Comparison of ENCODE assay signal across 8 mouse cellular contexts in the genomic region with DNA sequence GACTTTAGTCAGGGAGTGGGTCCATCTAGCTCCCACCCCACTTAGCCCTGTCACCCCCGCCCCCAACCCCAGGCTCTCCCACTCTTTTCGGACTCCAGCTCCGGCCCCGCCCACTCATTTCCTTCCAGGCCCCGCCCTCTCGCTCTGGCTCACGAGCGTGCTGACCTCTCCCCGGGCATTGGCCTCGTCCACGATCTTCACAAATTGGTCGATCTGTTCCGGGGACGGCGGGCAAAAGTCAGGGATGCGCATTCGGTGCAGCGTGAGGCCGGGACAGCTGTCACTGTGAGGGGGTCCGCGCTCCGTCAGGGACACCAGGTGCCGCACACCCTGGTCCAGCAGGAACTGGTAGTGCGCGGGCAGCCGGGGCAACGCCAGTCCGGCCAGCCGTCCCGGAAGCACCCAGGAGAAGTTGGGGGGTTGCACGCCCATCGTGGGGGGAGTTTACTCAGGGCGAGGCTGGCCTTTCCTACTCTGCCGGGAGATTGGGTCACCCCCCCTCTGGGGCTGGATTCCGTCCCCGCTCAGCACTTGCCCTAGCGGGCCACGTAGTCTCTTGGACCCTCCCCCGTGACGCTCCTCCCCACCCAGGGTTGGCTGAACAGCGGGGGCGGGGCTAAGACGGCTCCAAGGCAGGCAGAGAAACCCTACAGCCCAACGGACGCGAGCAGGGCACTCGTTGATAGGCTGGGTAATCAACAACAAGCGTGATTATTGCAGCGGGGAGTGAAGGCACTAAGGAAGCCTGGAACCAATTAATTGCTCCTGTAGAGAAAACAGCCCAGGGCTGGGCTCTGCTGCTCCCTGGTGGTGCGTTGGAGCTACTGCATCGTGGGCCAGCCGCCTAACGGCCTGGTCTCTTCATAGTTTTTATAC. TPM values are rescaled to one million over a fixed set of nuclear protein-coding genes. Genes with fewer than 3 reads are reported as not detected.
A peak's percentile ranks its signal among the peaks of the same experiment; 100 is the strongest.
DNase-seq lines count a peak whose midpoint lies in the region; ATAC-seq lines count a peak whose summit lies in the region.

A gene (minus strand): TSS at position 512 of the 876 bp plus-strand sequence.

- H3K27ac ChIP-seq in hindbrain, embryonic 16.5 days (ENCODE audit: low read depth, low read length): peak within 1 kb of the TSS; percentile 83
- H3K27ac ChIP-seq in macrophage: peak within 1 kb of the TSS; percentile 67

- no peaks in the 10 kb centered on the region for H3K27me3 ChIP-seq in hindbrain, embryonic 16.5 days (replicated peaks; ENCODE audit: control insufficient read depth, insufficient read depth, low read length)

- WGBS in hindbrain, embryonic 16.5 days: under 1% methylated on average over 53 of the region's 53 CpGs
- under 1% methylated on average over 53 of the region's 53 CpGs for WGBS in macrophage (ENCODE audit: missing documents)

- H3K4me3 ChIP-seq in hindbrain, embryonic 16.5 days (ENCODE audit: low read length): peak within 1 kb of the TSS; percentile 76
- H3K4me3 ChIP-seq in macrophage (ENCODE audit: inconsistent target): peak within 1 kb of the TSS; percentile 47

- no peaks in the 10 kb centered on the region for H3K36me3 ChIP-seq in hindbrain, embryonic 16.5 days (ENCODE audit: control insufficient read depth, insufficient read depth, low read length)
- H3K36me3 ChIP-seq in macrophage (ENCODE audit: inconsistent target): no peaks in the 10 kb centered on the region

- H3K79me2 ChIP-seq in macrophage (ENCODE audit: inconsistent target): no peaks in the 10 kb centered on the region

- H3K4me1 ChIP-seq in hindbrain, embryonic 16.5 days (ENCODE audit: control insufficient read depth, insufficient read depth, low read depth, low read length): no peaks in the 10 kb centered on the region

- no peaks in the 10 kb centered on the region for H3K9me3 ChIP-seq in hindbrain, embryonic 16.5 days (ENCODE audit: control insufficient read depth, low read length)

- peak; percentile 89 for DNase-seq in WW6 (ENCODE audit: low read depth, low spot score)
- DNase-seq in cerebellum, postnatal 4 days (ENCODE audit: low spot score in 2 of 2): peak; percentile 78 to 91
- peak; percentile 99 for DNase-seq in gastrocnemius, adult 18-20 months (ENCODE audit: low spot score)
- peak; percentile 89 to 93 for DNase-seq in left cerebral cortex, adult 18-20 months (ENCODE audit: low spot score in 2 of 2)
- peak; percentile 95 for DNase-seq in right cerebral cortex, adult 18-20 months
- DNase-seq in urinary bladder, postnatal 10 days (ENCODE audit: low spot score): peak; percentile 87

- ATAC-seq in hindbrain, embryonic 16.5 days: peak; percentile 99

- peak within 1 kb of the TSS; percentile 85 for H3K4me2 ChIP-seq in hindbrain, embryonic 16.5 days (ENCODE audit: low read length)

- peak within 1 kb of the TSS; percentile 78 for H3K9ac ChIP-seq in hindbrain, embryonic 16.5 days (ENCODE audit: low read depth, low read length)

RNA-seq across cellular contexts. Expression of the gene that starts here (rescaled TPM):
- total RNA-seq in gastrocnemius, adult 18-20 months (2021): 10 to 100 TPM; 29.9 to 35.1 TPM
- polyA plus RNA-seq in hindbrain, embryonic 16.5 days (2015; fragmentation: Nextera tagmentation; extraction: Ambion mirVana): 8.4 and 9.5 TPM in 2 replicates
- total RNA-seq in left cerebral cortex, adult 18-20 months (2021): 1 to 10 TPM; 4.1 to 6.1 TPM
- 1 to 10 TPM in 23 of 26 experiments, under 1 TPM in 3; 0.74 to 5.9 (median 2.3) TPM for total RNA-seq in macrophage (2018; cell fraction: chromatin; rRNA removed)
- total RNA-seq in macrophage (2018; cell fraction: cytosol; rRNA removed): 10 to 100 TPM in 24 of 26 experiments, 1 to 10 TPM in 2; 8.2 to 22.6 (median 15.3) TPM
- 10 to 100 TPM in 5 of 26 experiments, 1 to 10 TPM in 21; 3.2 to 12.9 (median 7.3) TPM for total RNA-seq in macrophage (2018; cell fraction: nucleus; rRNA removed)
- polyA plus RNA-seq in macrophage (2018): 11.6 to 19.7 TPM (median 15.7 TPM) in 3 replicates

Comparison
In these comparisons a context has a peak if more than half of its experiments do, and no peak if none do; other contexts are left out.
1. Peak in every context shown above with its lines: DNase-seq, ATAC-seq, H3K4me3 ChIP-seq and H3K27ac ChIP-seq.
2. RNA of the gene that starts here (total RNA-seq): 29.9 to 35.1 TPM in gastrocnemius, adult 18-20 months; 4.1 to 6.1 TPM in left cerebral cortex, adult 18-20 months; every median in the first group is over 4 times any median in the second.